Mouse (Mus musculus): ENCODE results near the gene Bola3. TPM values are rescaled to one million over a fixed set of nuclear protein-coding genes. Genes with fewer than 3 reads are reported as not detected.

Bola3 gene
- polyA plus RNA-seq, 1 experiment: 13.6 TPM

GRCm38 (mm10) chr6:83322794-83323193 lies 26.2 kb upstream of the Bola3 start:
- Histone ChIP-seq H3K36me3 (ENCODE audit: control insufficient read depth, insufficient read depth, low read length) (no peaks in the 10 kb centered on the region), H3K4me3 (ENCODE audit: control insufficient read depth, insufficient read depth, low read length) (no peak overlapping the region), H3K27ac (ENCODE audit: control insufficient read depth, insufficient read depth, low read length) (no peak overlapping the region), H3K4me1 (replicated peaks; ENCODE audit: control insufficient read depth, insufficient read depth, low read length) (peaks cover 5% of the 10 kb centered on the region), H3K27me3 (ENCODE audit: control insufficient read depth, insufficient read depth, low read length) (no peaks in the 10 kb centered on the region)
- 55% methylated on average over 2 of the region's 2 CpGs for WGBS
- TF ChIP-seq POLR2A (IDR thresholded peaks at IDR 0.05; ENCODE audit: control insufficient read depth, extremely low read depth, insufficient read depth, low read length, poor library complexity): no peak
- DNase-seq: no peak

GRCm38 (mm10) chr6:83323652-83324419 lies 25.1 kb upstream of the Bola3 start:
- peaks cover 5% of the 10 kb centered on the region for H3K4me1 ChIP-seq (replicated peaks; ENCODE audit: control insufficient read depth, insufficient read depth, low read length)
- TF ChIP-seq POLR2A (IDR thresholded peaks at IDR 0.05; ENCODE audit: control insufficient read depth, extremely low read depth, insufficient read depth, low read length, poor library complexity): no peak
- TF ChIP-seq CTCF (IDR thresholded peaks at IDR 0.05; ENCODE audit: borderline replicate concordance, control insufficient read depth, extremely low read depth, insufficient read depth, low read length, poor library complexity): no peak
- no peak overlapping the region for H3K27ac ChIP-seq (ENCODE audit: control insufficient read depth, insufficient read depth, low read length)
- H3K4me3 ChIP-seq (ENCODE audit: control insufficient read depth, insufficient read depth, low read length): no peak overlapping the region
- 61% methylated on average over 8 of the region's 8 CpGs for whole genome bisulfite sequencing
- no peak for DNase-seq
- H3K36me3 ChIP-seq (ENCODE audit: control insufficient read depth, insufficient read depth, low read length): peaks cover 1% of the 10 kb centered on the region; the same call in 1 of the 2 replicates
- no peaks in the 10 kb centered on the region for H3K27me3 ChIP-seq (ENCODE audit: control insufficient read depth, insufficient read depth, low read length)

GRCm38 (mm10) chr6:83325525-83326393 lies 23.2 kb upstream of the Bola3 start, which contains the start of the genes Mthfd2 and Mob1a:
TSS of gene Mthfd2 (minus strand) at chr6:83325908.
TSS of gene Mob1a (plus strand) at chr6:83326016.
- TF ChIP-seq CTCF (IDR thresholded peaks at IDR 0.05; ENCODE audit: borderline replicate concordance, control insufficient read depth, extremely low read depth, insufficient read depth, low read length, poor library complexity): 0 out of 2 replicates have a peak, but pooled peaks have one; percentile 42
- peak; percentile 94 for TF ChIP-seq POLR2A (IDR thresholded peaks at IDR 0.05; ENCODE audit: control insufficient read depth, extremely low read depth, insufficient read depth, low read length, poor library complexity)
- H3K4me3 ChIP-seq (ENCODE audit: control insufficient read depth, insufficient read depth, low read length): peak within 1 kb of the TSS; percentile 77
- peak; percentile 94 for DNase-seq
- under 1% methylated on average over 64 of the region's 65 CpGs for WGBS
- H3K27ac ChIP-seq (ENCODE audit: control insufficient read depth, insufficient read depth, low read length): peak within 1 kb of the TSS; percentile 79
- peaks cover 16% of the 10 kb centered on the region for H3K36me3 ChIP-seq (ENCODE audit: control insufficient read depth, insufficient read depth, low read length)
- peaks cover 5% of the 10 kb centered on the region for H3K4me1 ChIP-seq (replicated peaks; ENCODE audit: control insufficient read depth, insufficient read depth, low read length)
- H3K27me3 ChIP-seq (ENCODE audit: control insufficient read depth, insufficient read depth, low read length): no peaks in the 10 kb centered on the region

GRCm38 (mm10) chr6:83326394-83326736 lies 22.6 kb upstream of the Bola3 start:
- H3K4me3 ChIP-seq (ENCODE audit: control insufficient read depth, insufficient read depth, low read length): peak overlapping the region; percentile 77
- no peak for DNase-seq
- TF ChIP-seq CTCF (IDR thresholded peaks at IDR 0.05; ENCODE audit: borderline replicate concordance, control insufficient read depth, extremely low read depth, insufficient read depth, low read length, poor library complexity) (no peak), POLR2A (IDR thresholded peaks at IDR 0.05; ENCODE audit: control insufficient read depth, extremely low read depth, insufficient read depth, low read length, poor library complexity) (no peak)
- under 1% methylated on average over 6 of the region's 6 CpGs for WGBS
- H3K27ac ChIP-seq (ENCODE audit: control insufficient read depth, insufficient read depth, low read length): no peak overlapping the region
- no peaks in the 10 kb centered on the region for H3K27me3 ChIP-seq (ENCODE audit: control insufficient read depth, insufficient read depth, low read length)
- peaks cover 22% of the 10 kb centered on the region for H3K36me3 ChIP-seq (ENCODE audit: control insufficient read depth, insufficient read depth, low read length)
- peaks cover 5% of the 10 kb centered on the region for H3K4me1 ChIP-seq (replicated peaks; ENCODE audit: control insufficient read depth, insufficient read depth, low read length)

- Histone ChIP-seq H3K27ac (ENCODE audit: control insufficient read depth, insufficient read depth, low read length) (no peak overlapping the region), H3K4me1 (replicated peaks; ENCODE audit: control insufficient read depth, insufficient read depth, low read length) (peaks cover 5% of the 10 kb centered on the region), H3K4me3 (ENCODE audit: control insufficient read depth, insufficient read depth, low read length) (peak overlapping the region; percentile 77; the same call in 1 of the 2 replicates), H3K36me3 (ENCODE audit: control insufficient read depth, insufficient read depth, low read length) (peaks cover 26% of the 10 kb centered on the region), H3K27me3 (ENCODE audit: control insufficient read depth, insufficient read depth, low read length) (no peaks in the 10 kb centered on the region)
- 33% methylated on average over 6 of the region's 6 CpGs for WGBS
- DNase-seq: no peak
- TF ChIP-seq POLR2A (IDR thresholded peaks at IDR 0.05; ENCODE audit: control insufficient read depth, extremely low read depth, insufficient read depth, low read length, poor library complexity) (no peak), CTCF (IDR thresholded peaks at IDR 0.05; ENCODE audit: borderline replicate concordance, control insufficient read depth, extremely low read depth, insufficient read depth, low read length, poor library complexity) (no peak)
These were observed 22.2 kb upstream of the Bola3 start for GRCm38 (mm10) chr6:83326761-83327160.

- Histone ChIP-seq H3K36me3 (ENCODE audit: control insufficient read depth, insufficient read depth, low read length) (peaks cover 35% of the 10 kb centered on the region), H3K27ac (ENCODE audit: control insufficient read depth, insufficient read depth, low read length) (no peak overlapping the region), H3K4me3 (ENCODE audit: control insufficient read depth, insufficient read depth, low read length) (no peak overlapping the region), H3K27me3 (ENCODE audit: control insufficient read depth, insufficient read depth, low read length) (no peaks in the 10 kb centered on the region), H3K4me1 (replicated peaks; ENCODE audit: control insufficient read depth, insufficient read depth, low read length) (peaks cover 5% of the 10 kb centered on the region)
- TF ChIP-seq CTCF (IDR thresholded peaks at IDR 0.05; ENCODE audit: borderline replicate concordance, control insufficient read depth, extremely low read depth, insufficient read depth, low read length, poor library complexity) (no peak), POLR2A (IDR thresholded peaks at IDR 0.05; ENCODE audit: control insufficient read depth, extremely low read depth, insufficient read depth, low read length, poor library complexity) (no peak)
- no peak for DNase-seq
- 91% methylated on average over 3 of the region's 3 CpGs for WGBS
These were observed 21.3 kb upstream of the Bola3 start for GRCm38 (mm10) chr6:83327591-83328190.

All from thymus, adult 2 months (tissue).